Mouse (Mus musculus): ENCODE results near the gene Hs6st1.
"Not testable (repeated sequence)": the region's sequence is repeated elsewhere in the genome, so short reads cannot be mapped to it uniquely, and the experiment has no call there.

Hs6st1 gene

GRCm38 (mm10) chr1:36068076-36068475 lies at the start of gene Hs6st1:
Gene Hs6st1 (plus strand): TSS chr1:36068400.
- peak; percentile 91 to 92 for DNase-seq (ENCODE audit: low spot score in 2 of 2)

GRCm38 (mm10) chr1:36018617-36019016 lies 49.6 kb upstream of the Hs6st1 start:
- DNase-seq (ENCODE audit: low spot score in 2 of 2) = no peak

DNA sequence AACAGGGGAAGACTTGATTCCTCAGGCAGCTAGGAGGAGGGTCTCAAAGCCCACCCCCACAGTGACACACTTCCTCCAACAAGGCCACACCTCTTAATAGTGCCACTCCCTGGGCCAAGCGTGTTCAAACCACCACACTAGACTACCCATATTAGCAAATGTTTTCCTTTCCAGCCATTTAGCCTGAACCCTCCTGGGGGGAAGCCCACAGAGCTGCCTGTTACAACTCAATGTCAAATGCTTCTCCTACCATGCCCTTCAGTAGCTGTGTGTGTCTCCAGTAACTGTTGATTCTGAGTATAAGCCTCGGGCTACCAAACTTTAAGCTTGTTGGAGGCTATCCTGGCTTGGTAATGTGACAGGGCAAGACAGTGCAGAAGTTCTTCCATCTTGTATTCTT lies 49.0 kb upstream of the Hs6st1 start:
- DNase-seq (ENCODE audit: low spot score in 2 of 2) = no peak

DNA sequence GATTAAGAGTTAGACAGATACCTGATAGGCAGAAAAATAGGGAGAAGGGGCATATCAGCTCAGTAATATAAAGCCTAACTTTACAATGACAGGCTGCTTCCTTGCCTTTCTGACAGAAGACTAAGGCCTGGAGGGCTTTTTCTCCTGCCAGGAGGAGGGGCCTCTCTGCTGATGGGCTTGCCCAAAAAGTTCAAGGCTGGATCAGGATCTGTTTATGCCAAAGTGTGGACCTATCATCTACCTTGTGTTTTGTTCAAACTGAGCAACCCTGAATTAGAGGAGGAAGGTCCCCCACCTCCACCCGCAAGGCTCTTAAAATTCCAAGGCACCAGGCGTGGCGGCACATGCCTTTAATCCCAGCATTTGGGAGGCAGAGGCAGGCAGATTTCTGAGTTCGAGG lies 47.9 kb upstream of the Hs6st1 start:
- DNase-seq (ENCODE audit: low spot score in 2 of 2) = no peak

DNA sequence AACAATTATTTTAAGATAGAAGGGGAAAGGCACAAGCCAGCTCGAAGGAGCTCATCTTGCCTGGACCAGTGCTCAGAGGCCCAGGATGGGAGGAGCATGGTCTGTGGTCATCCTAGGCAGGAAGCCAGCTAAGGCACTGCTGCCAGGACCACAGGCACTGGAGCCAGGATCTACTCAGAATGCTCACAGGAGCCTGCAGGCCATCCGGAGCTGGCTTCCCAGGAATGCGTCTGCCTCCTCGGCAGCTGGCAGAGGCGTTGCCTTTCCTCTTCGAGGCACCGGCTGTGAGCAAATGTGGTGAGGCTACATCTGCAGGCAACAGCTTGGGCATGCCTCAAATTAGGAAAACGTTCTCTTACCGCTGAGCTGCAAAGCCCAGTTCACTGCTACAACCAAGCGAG lies 37.8 kb upstream of the Hs6st1 start:
- peak in 1 of 2 experiments; percentile 76 for DNase-seq (ENCODE audit: low spot score in 2 of 2)

- DNase-seq (ENCODE audit: low spot score in 2 of 2) = no peak
Measured at GRCm38 (mm10) chr1:36038769-36039168, 29.4 kb upstream of the Hs6st1 start.

- DNase-seq (ENCODE audit: low spot score in 2 of 2) = no peak
Measured at GRCm38 (mm10) chr1:36042072-36042471, 26.1 kb upstream of the Hs6st1 start.

- not testable (repeated sequence) for DNase-seq (ENCODE audit: low spot score in 2 of 2)
Measured at GRCm38 (mm10) chr1:36043793-36044192, 24.4 kb upstream of the Hs6st1 start.

GRCm38 (mm10) chr1:36044288-36044687 lies 23.9 kb upstream of the Hs6st1 start:
- DNase-seq (ENCODE audit: low spot score in 2 of 2) = no peak

DNA sequence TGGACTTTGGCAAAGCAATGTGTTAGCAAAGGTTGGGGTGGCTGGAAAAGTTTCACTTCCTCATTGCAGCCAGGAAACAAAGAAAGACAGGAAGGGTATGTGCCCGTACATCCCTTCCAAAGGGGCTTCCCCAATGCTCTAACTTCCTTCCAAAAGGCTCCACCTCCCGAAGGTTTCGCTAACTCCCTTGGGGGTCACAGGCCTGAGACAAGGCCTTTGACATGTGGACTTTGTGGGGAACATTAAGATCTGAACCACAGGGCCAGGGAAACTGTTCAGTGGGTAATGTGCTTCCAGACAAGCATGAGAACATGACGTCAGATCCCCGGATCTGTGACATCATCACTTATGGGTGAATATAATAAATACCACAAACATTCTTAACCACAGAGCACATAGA lies 15.5 kb upstream of the Hs6st1 start:
- DNase-seq (ENCODE audit: low spot score in 2 of 2) = peak; percentile 15 to 32

- no peak for DNase-seq (ENCODE audit: low spot score in 2 of 2)
Measured at GRCm38 (mm10) chr1:36053566-36053965, 14.6 kb upstream of the Hs6st1 start.

DNA sequence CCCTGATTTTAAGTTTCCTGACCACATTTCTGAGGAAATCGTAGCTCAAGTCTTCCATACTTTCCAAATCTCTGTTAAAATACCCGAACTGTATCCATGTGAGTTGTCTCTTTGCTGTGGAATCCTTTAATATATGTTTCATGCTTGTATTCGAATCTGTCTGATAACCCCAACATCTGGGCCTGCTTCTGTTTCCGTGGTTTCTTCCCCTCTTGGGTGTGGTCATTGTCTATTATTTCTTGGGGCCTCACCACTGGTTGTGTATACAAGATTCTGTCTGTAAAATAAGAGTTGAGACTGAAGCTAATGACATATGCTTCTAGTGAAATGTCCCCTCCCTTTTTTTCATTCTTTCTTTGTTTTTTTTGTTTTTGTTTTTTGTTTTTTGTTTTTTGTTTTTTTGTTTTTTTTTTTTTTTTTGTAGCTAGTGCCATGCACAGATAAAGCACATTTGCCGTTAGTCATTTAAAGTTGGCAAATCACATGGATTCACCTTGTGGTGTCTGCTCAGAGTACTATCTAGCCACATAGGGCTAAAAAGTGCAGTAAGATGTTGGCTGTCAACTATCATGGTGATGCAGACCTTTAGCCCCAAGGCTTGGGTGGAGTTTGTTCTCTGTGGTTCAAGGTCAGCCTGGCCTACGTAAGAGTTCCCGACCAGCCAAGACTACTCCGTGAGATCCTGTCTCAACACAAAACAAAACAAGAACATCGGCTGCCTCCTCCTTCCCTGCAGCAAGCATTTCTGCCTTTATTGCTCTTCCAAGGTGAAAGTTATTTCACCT lies 13.8 kb upstream of the Hs6st1 start:
- DNase-seq (ENCODE audit: low spot score in 2 of 2) = peak; percentile 15 to 47

- DNase-seq (ENCODE audit: low spot score in 2 of 2) = peak in 1 of 2 experiments; percentile 44
Measured at GRCm38 (mm10) chr1:36054967-36055357, 13.2 kb upstream of the Hs6st1 start.

DNA sequence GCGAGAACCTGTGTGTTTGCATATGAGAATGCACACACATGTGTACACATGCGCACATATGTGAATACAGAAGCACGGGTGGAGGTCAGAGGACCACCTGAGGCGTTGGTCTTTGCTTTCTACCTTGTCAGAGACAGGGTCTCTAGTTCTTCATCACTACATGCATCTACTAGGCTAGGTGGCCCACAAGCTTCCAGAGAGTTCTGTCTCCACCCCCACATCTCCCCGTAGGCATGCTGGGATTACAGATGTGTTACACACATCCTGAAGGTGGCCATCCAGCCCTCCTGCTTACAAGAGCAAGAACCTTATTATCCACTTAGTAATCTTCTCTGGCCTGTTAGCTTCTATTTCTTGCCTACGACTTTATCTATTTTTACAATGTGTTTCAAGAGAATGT lies 8.8 kb upstream of the Hs6st1 start:
- peak in 1 of 2 experiments; percentile 35 for DNase-seq (ENCODE audit: low spot score in 2 of 2)

DNA sequence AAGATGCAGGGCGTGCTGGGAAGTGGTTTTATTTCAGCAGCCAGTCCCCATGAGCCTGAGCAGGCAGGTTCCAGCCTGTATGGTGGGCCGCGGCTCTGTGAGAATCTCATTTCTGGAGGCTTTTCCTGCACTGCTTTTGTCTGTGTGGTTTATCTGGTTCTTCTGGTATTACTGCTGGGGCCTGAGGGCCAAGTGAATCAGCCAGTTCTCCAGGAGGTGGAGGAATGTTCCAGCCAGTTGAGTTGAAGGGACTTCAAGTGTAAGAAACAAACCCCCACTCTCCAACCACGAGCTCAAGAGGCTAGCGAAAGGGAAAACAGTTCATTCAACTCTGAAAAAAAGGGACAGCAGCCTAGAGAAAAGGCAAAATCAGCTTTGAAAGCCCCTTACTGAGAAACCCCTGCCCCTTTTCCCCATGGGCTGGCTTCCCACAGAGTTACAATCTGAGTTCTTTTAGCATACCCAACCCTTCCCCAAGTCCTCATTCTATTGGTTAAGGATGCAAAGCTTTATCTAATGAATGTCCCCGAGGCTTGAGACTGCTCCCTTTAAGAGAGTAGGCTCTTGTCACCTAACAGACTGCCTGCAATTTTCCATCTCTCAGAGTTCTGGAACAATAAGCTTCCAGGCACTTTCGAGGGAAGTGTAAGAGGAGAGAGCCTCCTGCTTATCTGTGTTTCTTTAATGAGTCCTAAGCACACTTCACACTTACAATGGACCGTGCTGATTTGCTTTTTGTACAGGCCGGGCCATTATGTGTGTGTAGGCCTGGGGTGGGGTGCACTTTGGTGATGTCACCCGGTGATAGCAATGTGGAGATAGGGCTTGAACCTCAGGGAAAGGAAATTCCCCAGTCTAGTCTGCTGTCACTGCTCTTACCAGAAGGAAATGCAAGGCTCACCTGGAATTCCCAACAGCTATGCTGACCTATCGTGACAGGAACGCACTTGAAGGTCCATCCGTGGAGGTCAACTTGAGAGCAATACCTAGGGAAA lies 7.9 kb upstream of the Hs6st1 start:
- DNase-seq (ENCODE audit: low spot score in 2 of 2) = peak in 1 of 2 experiments; percentile 59

GRCm38 (mm10) chr1:36061211-36061915 lies 6.8 kb upstream of the Hs6st1 start:
- peak in 1 of 2 experiments; percentile 36 for DNase-seq (ENCODE audit: low spot score in 2 of 2)

GRCm38 (mm10) chr1:36062088-36062805 lies 6.0 kb upstream of the Hs6st1 start:
- DNase-seq (ENCODE audit: low spot score in 2 of 2) = peak in 1 of 2 experiments; percentile 51

- DNase-seq (ENCODE audit: low spot score in 2 of 2) = peak in 1 of 2 experiments; percentile 52
Measured at GRCm38 (mm10) chr1:36062826-36063640, 5.2 kb upstream of the Hs6st1 start.

DNA sequence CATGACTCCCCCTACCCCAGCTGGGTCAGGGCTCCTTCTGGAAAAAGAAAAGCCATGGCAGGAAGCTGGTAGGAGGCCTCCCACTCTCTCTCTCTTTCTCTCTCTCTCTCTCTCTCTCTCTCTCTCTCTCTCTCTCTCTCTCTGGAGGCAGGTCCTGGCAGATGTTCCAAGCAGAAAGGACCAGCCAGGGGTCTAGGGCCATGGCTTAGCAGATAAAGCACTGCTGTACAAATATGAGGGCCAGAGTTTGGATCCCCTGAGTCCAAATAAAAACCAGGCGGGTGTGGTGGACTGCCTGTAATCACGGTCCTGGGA lies 4.6 kb upstream of the Hs6st1 start:
- DNase-seq (ENCODE audit: low spot score in 2 of 2) = peak in 1 of 2 experiments; percentile 44

DNA sequence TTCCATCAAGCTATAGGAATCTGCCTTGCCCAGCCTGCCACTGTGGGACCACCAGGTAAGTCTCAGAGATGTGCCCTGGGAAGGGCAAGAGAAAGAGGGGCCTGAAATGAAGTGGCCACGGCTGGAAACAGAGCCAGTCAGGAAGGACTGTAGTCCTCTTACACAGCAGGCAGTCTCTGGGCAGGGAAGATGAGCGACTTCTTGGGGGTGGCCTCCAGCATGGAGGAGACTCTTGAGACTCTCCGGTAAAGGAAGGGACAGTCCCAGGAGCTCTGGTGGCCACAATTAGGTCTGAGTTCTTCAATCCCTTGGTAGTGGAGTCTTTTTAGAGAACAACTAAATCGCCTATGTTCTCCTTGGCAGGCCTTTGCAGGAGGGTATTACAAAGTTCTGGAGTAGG lies 4.0 kb upstream of the Hs6st1 start:
- peak in 1 of 2 experiments; percentile 54 for DNase-seq (ENCODE audit: low spot score in 2 of 2)

All from urinary bladder, postnatal 4 days (tissue).